Mouse (Mus musculus) lung, postnatal 0 days (tissue): ENCODE results near the gene Bcar3. TPM values are rescaled to one million over a fixed set of nuclear protein-coding genes. Genes with fewer than 3 reads are reported as not detected.
A peak's percentile ranks its signal among the peaks of the same experiment; 100 is the strongest.

Source experiments
- ATAC-seq: fragments of 200-750 bp; cut with Nextera tagmentation; 2 replicates; pipeline ENCODE4 v1.8.0; 2017; ENCODE audit warnings: moderate library complexity
- DNase-seq: peaks from one replicate; pipeline ENCODE4 v3.0.0-alpha.2; 2016; ENCODE audit warnings: low spot score
- H3K27ac ChIP-seq: fragments of 300-500 bp; sonication (generic); 2 replicates; pipeline ENCODE4 v1.5.1; 2014; ENCODE audit warnings: antibody characterized with exemption, mild to moderate bottlenecking, low read length, mixed read lengths
- H3K27me3 ChIP-seq: fragments of 300-500 bp; sonication (generic); replicated peaks from 2 replicates; pipeline ENCODE4 v1.6.1; 2014; ENCODE audit warnings: low read length, mixed read lengths; ENCODE audit not compliant: insufficient read depth
- H3K36me3 ChIP-seq: fragments of 300-500 bp; sonication (generic); 2 replicates; pipeline ENCODE4 v1.6.1; 2014; ENCODE audit warnings: low read length, mixed read lengths; ENCODE audit not compliant: insufficient read depth
- H3K4me1 ChIP-seq: fragments of 300-500 bp; sonication (generic); 2 replicates; pipeline ENCODE4 v1.6.1; 2014; ENCODE audit warnings: antibody characterized with exemption, low read depth, low read length, mixed read lengths; ENCODE audit not compliant: insufficient read depth
- H3K4me2 ChIP-seq: fragments of 300-500 bp; sonication (generic); replicated peaks from 2 replicates; pipeline ENCODE4 v1.6.1; 2014; ENCODE audit warnings: low read depth, mild to moderate bottlenecking, low read length, moderate library complexity, mixed read lengths
- H3K4me3 ChIP-seq: fragments of 300-500 bp; sonication (generic); 2 replicates; pipeline ENCODE4 v1.5.1; 2014; ENCODE audit warnings: low read depth, low read length
- H3K9ac ChIP-seq: fragments of 300-500 bp; sonication (generic); replicated peaks from 2 replicates; pipeline ENCODE4 v1.6.1; 2014; ENCODE audit warnings: low read depth, mild to moderate bottlenecking
- H3K9me3 ChIP-seq: fragments of 300-500 bp; sonication (generic); 2 replicates; pipeline ENCODE4 v1.6.1; 2016; ENCODE audit warnings: low read length, mixed read lengths
- CTCF ChIP-seq: IDR thresholded peaks from 2 replicates; pipeline ENCODE4 v1.5.1; 2016; ENCODE audit warnings: antibody characterized with exemption, mild to moderate bottlenecking
- EP300 ChIP-seq: IDR thresholded peaks from 2 replicates; pipeline ENCODE4 v1.6.1; 2016; ENCODE audit warnings: antibody characterized with exemption, mild to moderate bottlenecking, control low read depth
- WGBS: fragments of 180-500 bp; shearing (Covaris S2); extraction: QIAGEN DNeasy Blood & Tissue Kit; methylation state at CpG from one replicate; pipeline ENCODE4 v1.1.7; 2014; 5-methylcytosine and 5-hydroxymethylcytosine counted together
- polyA plus RNA-seq: library from polyadenylated mRNA; unstranded; fragments of >200 nt; fragmentation: Nextera tagmentation; extraction: Ambion mirVana; gene quantifications from 2 replicates; pipeline ENCODE4 v1.2.1, GENCODE M21; 2015

Bcar3 gene
- polyA plus RNA-seq, 1 experiment from 2014 or later: 38.3 TPM

- no peak overlapping the region for H3K27ac ChIP-seq
- no peak overlapping the region for H3K9ac ChIP-seq
- no peaks in the 10 kb centered on the region; the same call in 1 of the 2 replicates for H3K4me1 ChIP-seq
- no peaks in the 10 kb centered on the region for H3K9me3 ChIP-seq
- no peak overlapping the region for H3K4me3 ChIP-seq
- TF ChIP-seq CTCF (no peak), EP300 (peak; percentile 90)
- 45% methylated on average over 8 of the region's 8 CpGs for WGBS
- no peak overlapping the region for H3K4me2 ChIP-seq
- DNase-seq (peak; percentile 68), ATAC-seq (peak; percentile 53)
- H3K36me3 ChIP-seq: no peaks in the 10 kb centered on the region
- H3K27me3 ChIP-seq: no peaks in the 10 kb centered on the region
Observed at GRCm38 (mm10) chr3:122405203-122405956, 111.4 kb downstream of the Bcar3 start.

- Histone ChIP-seq H3K9me3 (no peaks in the 10 kb centered on the region), H3K9ac (no peak overlapping the region), H3K4me3 (no peak overlapping the region), H3K4me2 (no peak overlapping the region), H3K27ac (no peak overlapping the region), H3K4me1 (no peaks in the 10 kb centered on the region; the same call in 1 of the 2 replicates), H3K36me3 (no peaks in the 10 kb centered on the region), H3K27me3 (no peaks in the 10 kb centered on the region)
- DNase-seq: no peak
- 81% methylated on average over 8 of the region's 8 CpGs for WGBS
- no peak for ATAC-seq
- TF ChIP-seq CTCF: no peak
Observed at GRCm38 (mm10) chr3:122406416-122406815, 112.5 kb downstream of the Bcar3 start.

GRCm38 (mm10) chr3:122407757-122408156 lies 113.8 kb downstream of the Bcar3 start:
- H3K4me1 ChIP-seq: no peaks in the 10 kb centered on the region; the same call in 1 of the 2 replicates
- 92% methylated on average over 6 of the region's 6 CpGs for WGBS
- ATAC-seq (no peak), DNase-seq (no peak)
- no peak overlapping the region for H3K27ac ChIP-seq
- TF ChIP-seq CTCF (no peak), EP300 (no peak)
- H3K4me3 ChIP-seq: no peak overlapping the region
- no peak overlapping the region for H3K4me2 ChIP-seq
- H3K9ac ChIP-seq: no peak overlapping the region
- no peaks in the 10 kb centered on the region for H3K27me3 ChIP-seq
- no peaks in the 10 kb centered on the region for H3K9me3 ChIP-seq
- no peaks in the 10 kb centered on the region for H3K36me3 ChIP-seq

GRCm38 (mm10) chr3:122408798-122409311 lies 114.9 kb downstream of the Bcar3 start:
- ATAC-seq (peak; percentile 96), DNase-seq (peak; percentile 91)
- Histone ChIP-seq H3K9me3 (no peaks in the 10 kb centered on the region), H3K4me1 (no peaks in the 10 kb centered on the region; the same call in 1 of the 2 replicates), H3K36me3 (no peaks in the 10 kb centered on the region), H3K9ac (no peak overlapping the region), H3K4me3 (no peak overlapping the region), H3K4me2 (no peak overlapping the region), H3K27ac (peak overlapping the region; percentile 81), H3K27me3 (no peaks in the 10 kb centered on the region)
- TF ChIP-seq CTCF (peak; percentile 6; the same call in 1 of the 2 replicates), EP300 (peak; percentile 100)
- 49% methylated on average over 15 of the region's 15 CpGs for WGBS

- no peaks in the 10 kb centered on the region for H3K36me3 ChIP-seq
- DNase-seq: no peak
- TF ChIP-seq EP300 (no peak), CTCF (no peak)
- WGBS: 64% methylated on average over 2 of the region's 2 CpGs
- H3K9ac ChIP-seq: no peak overlapping the region
- H3K9me3 ChIP-seq: no peaks in the 10 kb centered on the region
- H3K4me2 ChIP-seq: no peak overlapping the region
- H3K27me3 ChIP-seq: no peaks in the 10 kb centered on the region
- no peaks in the 10 kb centered on the region; the same call in 1 of the 2 replicates for H3K4me1 ChIP-seq
- no peak for ATAC-seq
- no peak overlapping the region for H3K27ac ChIP-seq
- no peak overlapping the region for H3K4me3 ChIP-seq
Observed at GRCm38 (mm10) chr3:122411590-122411989, 117.7 kb downstream of the Bcar3 start.

GRCm38 (mm10) chr3:122413729-122414561 lies 120.0 kb downstream of the Bcar3 start:
- peak overlapping the region; percentile 4; the same call in 1 of the 2 replicates for H3K27ac ChIP-seq
- 29% methylated on average over 17 of the region's 17 CpGs for WGBS
- no peak overlapping the region for H3K9ac ChIP-seq
- H3K9me3 ChIP-seq: no peaks in the 10 kb centered on the region
- H3K4me1 ChIP-seq: no peaks in the 10 kb centered on the region
- TF ChIP-seq EP300 (no peak), CTCF (no peak)
- H3K4me2 ChIP-seq: peak overlapping the region; percentile 27; the same call in 1 of the 2 replicates
- no peaks in the 10 kb centered on the region for H3K36me3 ChIP-seq
- H3K4me3 ChIP-seq: no peak overlapping the region
- H3K27me3 ChIP-seq: no peaks in the 10 kb centered on the region
- ATAC-seq (peak; percentile 43; the same call in 1 of the 2 replicates), DNase-seq (peak; percentile 31)
